Mouse (Mus musculus) heart, adult 2 months (tissue): ENCODE results near the gene Dot1l. TPM values are rescaled to one million over a fixed set of nuclear protein-coding genes. Genes with fewer than 3 reads are reported as not detected.

ENCODE experiments used
- DNase-seq, 2 experiments: peaks; one replicate each; pipeline ENCODE4 v3.0.0; 2021
- H3K27ac ChIP-seq: fragments of 200-600 bp; 2 replicates; pipeline ENCODE4 v1.8.1; 2022
- H3K27me3 ChIP-seq: fragments of 200-500 bp; 2 replicates; pipeline ENCODE4 v1.6.1; 2012; ENCODE audit warnings: mild to moderate bottlenecking, low read length, inconsistent platforms, mixed read lengths; ENCODE audit not compliant: control insufficient read depth, insufficient read depth
- H3K36me3 ChIP-seq: fragments of 200-500 bp; 2 replicates; pipeline ENCODE4 v1.6.1; 2012; ENCODE audit warnings: low read length, inconsistent platforms; ENCODE audit not compliant: control insufficient read depth, insufficient read depth
- H3K4me1 ChIP-seq: fragments of 200-500 bp; 2 replicates; pipeline ENCODE4 v1.6.1; 2011; ENCODE audit warnings: low read length; ENCODE audit not compliant: control insufficient read depth, insufficient read depth
- H3K4me3 ChIP-seq: fragments of 200-600 bp; 2 replicates; pipeline ENCODE4 v1.8.1; 2022
- H3K79me2 ChIP-seq: fragments of 200-500 bp; replicated peaks from 2 replicates; pipeline ENCODE4 v1.6.1; 2012; ENCODE audit warnings: mild to moderate bottlenecking, inconsistent platforms, low read length, moderate library complexity, mixed read lengths; ENCODE audit not compliant: control insufficient read depth, insufficient read depth
- H3K9ac ChIP-seq: fragments of 200-500 bp; 2 replicates; pipeline ENCODE4 v1.6.1; 2012; ENCODE audit warnings: low read depth, mild to moderate bottlenecking, control low read depth, inconsistent platforms, low read length, mixed read lengths
- CTCF ChIP-seq: fragments of 200-600 bp; IDR thresholded peaks from 2 replicates; pipeline ENCODE4 v1.8.1; 2022; ENCODE audit warnings: antibody characterized with exemption, mild to moderate bottlenecking, moderate library complexity
- EP300 ChIP-seq: fragments of 200-500 bp; IDR thresholded peaks from 2 replicates; pipeline ENCODE4 v1.6.1; 2011; ENCODE audit warnings: low read depth, low read length, control low read depth; ENCODE audit not compliant: insufficient read depth
- POLR2A ChIP-seq: fragments of 200-500 bp; IDR thresholded peaks from 2 replicates; pipeline ENCODE4 v1.6.1; 2011; ENCODE audit warnings: mild to moderate bottlenecking, low read depth, low read length, control low read depth; ENCODE audit not compliant: insufficient read depth
- WGBS: fragments of 180-500 bp; shearing (Covaris S2); methylation state at CpG from one replicate; pipeline ENCODE4 v1.1.7; 2018; 5-methylcytosine and 5-hydroxymethylcytosine counted together
- intact Hi-C: fragments of 180-260 bp; cut with DNase I; formaldehyde crosslinking; loops from one replicate; pipeline ENCODE4 v1.15.1; 2025
- microRNA-seq, 2 experiments: library from miRNA; unstranded; fragments of <30 nt; microRNA quantifications; one replicate each; pipeline ENCODE4 v1.2.0; 2021
- polyA plus RNA-seq: library from polyadenylated mRNA; depleted of rRNA; stranded (reverse); fragments of >200 nt; gene quantifications from 2 replicates; pipeline ENCODE4 v1.2.3, GENCODE M21; 2012; rRNA removed
- total RNA-seq, 2 experiments: library from RNA; stranded (reverse); gene quantifications; 2 replicates each; pipeline ENCODE4 v1.2.3; 2021

The Dot1l gene
- total and polyA plus RNA-seq, 3 experiments = 18.8 to 39.6 (median 19.6) TPM

DNA sequence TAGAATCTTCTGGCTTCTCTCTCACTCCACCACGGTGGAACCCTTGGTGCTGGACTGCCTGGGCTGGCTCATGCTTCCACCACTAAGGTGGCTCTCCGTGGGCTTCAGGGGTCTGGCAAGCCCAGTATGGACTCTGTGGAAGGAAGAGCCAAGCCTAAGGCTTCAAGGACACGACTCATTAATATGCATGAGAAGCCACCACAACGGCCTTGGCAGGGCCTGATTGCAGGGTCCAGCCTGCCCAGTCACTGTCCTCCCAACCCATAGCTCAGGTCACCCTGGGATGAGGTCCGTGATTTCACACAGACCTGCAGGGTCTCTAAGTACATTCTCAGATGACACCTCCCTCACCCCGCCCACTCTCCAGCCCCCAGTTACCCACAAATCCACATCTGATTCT lies 84.8 kb downstream of the Dot1l start:
- no peaks in the 10 kb centered on the region for H3K36me3 ChIP-seq
- WGBS = 69% methylated on average over 6 of the region's 6 CpGs
- DNase-seq = no peak
- no peak overlapping the region for H3K27ac ChIP-seq
- H3K4me3 ChIP-seq = no peak overlapping the region
- H3K27me3 ChIP-seq = no peaks in the 10 kb centered on the region
- intact Hi-C loops = no loop called here
- H3K79me2 ChIP-seq = no peaks in the 10 kb centered on the region
- no peaks in the 10 kb centered on the region; the same call in 1 of the 2 replicates for H3K4me1 ChIP-seq
- TF ChIP-seq POLR2A (no peak), CTCF (no peak), EP300 (no peak)
- no peak overlapping the region for H3K9ac ChIP-seq

DNA sequence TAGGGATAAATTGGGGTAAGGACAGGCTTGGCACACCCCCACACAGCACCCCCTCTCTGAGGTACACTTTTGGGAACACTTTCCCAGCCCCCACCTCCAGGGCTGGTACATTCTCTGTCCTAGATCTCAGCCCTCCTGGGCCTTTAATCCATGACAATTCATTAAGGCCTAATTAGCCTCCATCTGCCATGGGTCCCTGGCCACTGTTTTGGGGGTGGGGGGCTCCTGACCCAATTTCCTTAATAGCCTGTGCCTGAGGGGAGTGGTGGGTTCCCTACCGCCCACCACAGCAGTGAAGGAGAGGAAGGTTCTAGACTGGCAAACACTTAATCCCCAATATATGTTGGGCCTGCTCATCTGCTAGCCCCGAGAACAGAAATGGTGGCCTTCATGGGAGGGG lies 86.7 kb downstream of the Dot1l start:
- no peak for DNase-seq
- Histone ChIP-seq H3K4me3 (no peak overlapping the region), H3K4me1 (no peaks in the 10 kb centered on the region; the same call in 1 of the 2 replicates), H3K27ac (no peak overlapping the region), H3K36me3 (no peaks in the 10 kb centered on the region), H3K9ac (no peak overlapping the region), H3K79me2 (no peaks in the 10 kb centered on the region), H3K27me3 (no peaks in the 10 kb centered on the region)
- TF ChIP-seq EP300 (no peak), POLR2A (no peak), CTCF (no peak)
- WGBS = 92% methylated on average over 2 of the region's 2 CpGs
- intact Hi-C loops = no loop called here

- Histone ChIP-seq H3K27ac (no peak overlapping the region), H3K9ac (no peak overlapping the region), H3K27me3 (no peaks in the 10 kb centered on the region), H3K4me1 (no peaks in the 10 kb centered on the region; the same call in 1 of the 2 replicates), H3K79me2 (no peaks in the 10 kb centered on the region), H3K4me3 (no peak overlapping the region), H3K36me3 (no peaks in the 10 kb centered on the region)
- TF ChIP-seq POLR2A (no peak), CTCF (no peak), EP300 (no peak)
- intact Hi-C loops = no loop called here
- 79% methylated on average over 15 of the region's 15 CpGs for WGBS
- no peak for DNase-seq
Measured at GRCm38 (mm10) chr10:80842334-80842733, 87.3 kb downstream of the Dot1l start.

DNA sequence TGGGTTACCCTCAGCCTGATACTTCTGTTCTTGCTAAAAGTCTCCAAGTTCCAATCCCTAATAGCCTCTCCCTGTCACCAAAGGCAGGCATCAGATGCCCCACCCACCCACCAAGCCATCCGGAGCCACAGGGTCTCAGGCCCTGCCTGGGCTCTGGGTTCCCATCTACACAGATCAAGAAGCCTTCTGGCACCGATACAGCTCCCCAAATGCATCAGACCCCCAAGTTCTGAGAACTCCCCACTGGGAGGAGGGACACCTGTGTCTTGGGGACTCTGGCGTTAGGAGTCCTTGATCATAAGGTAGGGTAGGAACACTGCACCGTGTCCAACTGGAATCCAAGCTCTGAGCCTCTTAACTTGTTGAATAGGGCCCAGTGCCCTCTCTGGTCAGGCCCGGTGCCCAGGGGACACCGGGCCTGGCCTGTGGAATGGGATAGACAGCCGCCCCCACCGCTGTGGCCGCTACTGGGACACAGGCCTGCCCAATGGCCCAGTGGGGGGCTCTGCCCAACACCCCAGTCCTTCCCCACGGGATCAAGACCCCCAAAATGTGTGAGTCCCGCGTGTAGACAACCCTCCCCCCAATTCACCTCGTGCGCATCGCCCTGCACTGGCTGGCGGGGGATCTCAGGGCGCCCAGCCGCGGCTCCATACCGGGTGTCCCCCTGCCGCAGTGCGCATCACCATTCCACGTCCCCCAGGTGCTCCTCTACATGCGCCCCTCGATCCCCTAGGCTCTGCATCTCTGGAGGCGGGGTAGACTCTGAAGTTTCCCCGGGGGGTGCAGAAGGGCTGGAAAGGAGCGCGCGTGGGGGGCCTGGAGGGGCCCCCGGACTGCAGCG lies 88.3 kb downstream of the Dot1l start:
- intact Hi-C loops = no loop called here
- Histone ChIP-seq H3K27me3 (no peaks in the 10 kb centered on the region), H3K4me1 (no peaks in the 10 kb centered on the region), H3K9ac (peak overlapping the region; percentile 42), H3K79me2 (no peaks in the 10 kb centered on the region), H3K4me3 (peak overlapping the region; percentile 35), H3K27ac (no peak overlapping the region), H3K36me3 (no peaks in the 10 kb centered on the region)
- DNase-seq = no peak
- 12% methylated on average over 31 of the region's 32 CpGs for WGBS
- TF ChIP-seq CTCF (no peak), POLR2A (no peak), EP300 (no peak)

- Histone ChIP-seq H3K27me3 (no peaks in the 10 kb centered on the region), H3K36me3 (no peaks in the 10 kb centered on the region), H3K27ac (no peak within 1 kb of the TSS; the same call in 1 of the 2 replicates), H3K4me3 (peak within 1 kb of the TSS; percentile 35), H3K79me2 (no peaks in the 10 kb centered on the region), H3K4me1 (no peaks in the 10 kb centered on the region; the same call in 1 of the 2 replicates), H3K9ac (peak within 1 kb of the TSS; percentile 42)
- intact Hi-C loops = no loop called here
- TF ChIP-seq POLR2A (no peak), EP300 (no peak), CTCF (no peak)
- WGBS = 6% methylated on average over 51 of the region's 51 CpGs
- peak in 1 of 2 experiments; percentile 40 for DNase-seq
Measured at GRCm38 (mm10) chr10:80843931-80844547, 89.0 kb downstream of the Dot1l start, which contains the start of gene Lingo3. Gene Lingo3 (minus strand): TSS chr10:80844039.

Small RNA genes lying within 50 kb of the gene (microRNA-seq; reads per million reads assigned to microRNA genes)
- gene Mir1982 = 1.7 to 3.5 reads per million in 2 experiments

Other genes starting within 250 kb of the Dot1l start
- not detected for gene Atp8b3, start 216.1 kb upstream of the Dot1l start, total RNA-seq
- 0.39 and 0.50 TPM in 2 replicates for gene Atp8b3, start 216.1 kb upstream of the Dot1l start, polyA plus RNA-seq
- 10 to 100 TPM; 11.6 to 12.3 TPM for gene Rexo1, start 193.6 kb upstream of the Dot1l start, total RNA-seq
- 19.5 and 19.8 TPM in 2 replicates for gene Rexo1, start 193.6 kb upstream of the Dot1l start, polyA plus RNA-seq
- gene Klf16, start 177.9 kb upstream of the Dot1l start, total RNA-seq = 1 to 10 TPM; 4.0 to 4.4 TPM
- 3.6 and 5.5 TPM in 2 replicates for gene Klf16, start 177.9 kb upstream of the Dot1l start, polyA plus RNA-seq
- gene Abhd17a, start 164.9 kb upstream of the Dot1l start, total RNA-seq = 10 to 100 TPM; 40.2 to 46.9 TPM
- gene Abhd17a, start 164.9 kb upstream of the Dot1l start, polyA plus RNA-seq = 67.3 and 80.0 TPM in 2 replicates
- gene Scamp4, start 152.3 kb upstream of the Dot1l start, total RNA-seq = 10 to 100 TPM; 20.8 to 26.9 TPM
- gene Scamp4, start 152.3 kb upstream of the Dot1l start, polyA plus RNA-seq = 58.9 and 60.5 TPM in 2 replicates
- 1 to 10 TPM in 1 of 2 experiments, under 1 TPM in 1; 0.60 to 1.1 TPM for gene Adat3, start 152.3 kb upstream of the Dot1l start, total RNA-seq
- gene Adat3, start 152.3 kb upstream of the Dot1l start, polyA plus RNA-seq = 1.0 and 2.5 TPM in 2 replicates
- gene Gm49322, start 149.2 kb upstream of the Dot1l start, total RNA-seq = under 1 TPM; 0.34 to 0.39 TPM
- gene Gm49322, start 149.2 kb upstream of the Dot1l start, polyA plus RNA-seq = 0.62 and 2.0 TPM in 2 replicates
- 100 to 1,000 TPM; 117 to 130 TPM for gene Csnk1g2, start 132.4 kb upstream of the Dot1l start, total RNA-seq
- 125 and 130 TPM in 2 replicates for gene Csnk1g2, start 132.4 kb upstream of the Dot1l start, polyA plus RNA-seq
- 10 to 100 TPM; 43.7 to 44.2 TPM for gene Btbd2, start 98.1 kb upstream of the Dot1l start, total RNA-seq
- gene Btbd2, start 98.1 kb upstream of the Dot1l start, polyA plus RNA-seq = 57.3 and 60.1 TPM in 2 replicates
- gene Mknk2, start 77.1 kb upstream of the Dot1l start, total RNA-seq = 100 to 1,000 TPM; 176 to 229 TPM
- gene Mknk2, start 77.1 kb upstream of the Dot1l start, polyA plus RNA-seq = 199 and 208 TPM in 2 replicates
- 1 to 10 TPM; 7.4 to 7.6 TPM for gene Mob3a, start 53.2 kb upstream of the Dot1l start, total RNA-seq
- 11.7 and 13.6 TPM in 2 replicates for gene Mob3a, start 53.2 kb upstream of the Dot1l start, polyA plus RNA-seq
- gene Izumo4, start 53.0 kb upstream of the Dot1l start, total RNA-seq = 1 to 10 TPM; 3.4 to 3.8 TPM
- 13.3 and 15.6 TPM in 2 replicates for gene Izumo4, start 53.0 kb upstream of the Dot1l start, polyA plus RNA-seq
- gene Ap3d1, start 12.9 kb upstream of the Dot1l start, total RNA-seq = 10 to 100 TPM; 40.2 to 42.6 TPM
- 52.9 and 66.5 TPM in 2 replicates for gene Ap3d1, start 12.9 kb upstream of the Dot1l start, polyA plus RNA-seq
- 10 to 100 TPM; 27.3 to 30.4 TPM for gene Sf3a2, start 43.0 kb downstream of the Dot1l start, total RNA-seq
- 18.4 and 19.7 TPM in 2 replicates for gene Sf3a2, start 43.0 kb downstream of the Dot1l start, polyA plus RNA-seq
- gene Plekhj1, start 43.4 kb downstream of the Dot1l start, total RNA-seq = 10 to 100 TPM; 29.7 to 33.0 TPM
- gene Plekhj1, start 43.4 kb downstream of the Dot1l start, polyA plus RNA-seq = 28.9 and 33.2 TPM in 2 replicates
- under 1 TPM; 0.18 TPM for gene Amh, start 50.0 kb downstream of the Dot1l start, total RNA-seq
- 0.15 and 0.25 TPM in 2 replicates for gene Amh, start 50.0 kb downstream of the Dot1l start, polyA plus RNA-seq
- 1 to 10 TPM in 1 of 2 experiments, under 1 TPM in 1; 0.25 to 1.1 TPM for gene Jsrp1, start 58.3 kb downstream of the Dot1l start, total RNA-seq
- gene Jsrp1, start 58.3 kb downstream of the Dot1l start, polyA plus RNA-seq = 0.21 and 0.56 TPM in 2 replicates
- gene Oaz1, start 71.5 kb downstream of the Dot1l start, total RNA-seq = 100 to 1,000 TPM; 850 to 914 TPM
- gene Oaz1, start 71.5 kb downstream of the Dot1l start, polyA plus RNA-seq = 1,001 and 1,201 TPM in 2 replicates
- gene Lingo3, start 88.8 kb downstream of the Dot1l start, total RNA-seq = 10 to 100 TPM; 10.7 to 15.8 TPM
- 12.0 and 15.1 TPM in 2 replicates for gene Lingo3, start 88.8 kb downstream of the Dot1l start, polyA plus RNA-seq
- gene Lsm7, start 100.0 kb downstream of the Dot1l start, total RNA-seq = 10 to 100 TPM; 19.4 to 23.2 TPM
- gene Lsm7, start 100.0 kb downstream of the Dot1l start, polyA plus RNA-seq = 74.9 and 79.9 TPM in 2 replicates
- gene Sppl2b, start 100.1 kb downstream of the Dot1l start, total RNA-seq = 10 to 100 TPM; 15.4 to 16.8 TPM
- gene Sppl2b, start 100.1 kb downstream of the Dot1l start, polyA plus RNA-seq = 51.4 and 74.2 TPM in 2 replicates
- gene Tmprss9, start 116.6 kb downstream of the Dot1l start, total RNA-seq = not detected
- 0.02 TPM in 1 of 2 replicates, not detected in the other for gene Tmprss9, start 116.6 kb downstream of the Dot1l start, polyA plus RNA-seq
- gene Timm13, start 145.8 kb downstream of the Dot1l start, total RNA-seq = 100 to 1,000 TPM; 126 to 133 TPM
- gene Timm13, start 145.8 kb downstream of the Dot1l start, polyA plus RNA-seq = 151 and 188 TPM in 2 replicates
- 1 to 10 TPM; 3.6 to 5.4 TPM for gene Lmnb2, start 163.0 kb downstream of the Dot1l start, total RNA-seq
- gene Lmnb2, start 163.0 kb downstream of the Dot1l start, polyA plus RNA-seq = 5.4 and 7.4 TPM in 2 replicates
- 10 to 100 TPM; 10.9 to 13.9 TPM for gene Gadd45b, start 174.9 kb downstream of the Dot1l start, total RNA-seq
- 10.0 and 10.1 TPM in 2 replicates for gene Gadd45b, start 174.9 kb downstream of the Dot1l start, polyA plus RNA-seq